Mouse (Mus musculus) ES-E14 (cell line): ENCODE measurements around the gene Rab26.

Experiments
- CHD2 ChIP-seq: IDR thresholded peaks from 2 replicates; pipeline ENCODE4 v1.6.1; 2014; ENCODE audit warnings: mild to moderate bottlenecking, low read depth, low read length, inconsistent platforms
- HCFC1 ChIP-seq: IDR thresholded peaks from 2 replicates; pipeline ENCODE4 v1.6.1; 2012; ENCODE audit warnings: low read length, inconsistent platforms, borderline replicate concordance; ENCODE audit not compliant: insufficient read depth
- MAFK ChIP-seq: IDR thresholded peaks from 2 replicates; pipeline ENCODE4 v1.6.1; 2014; ENCODE audit warnings: mild to moderate bottlenecking, low read depth, low read length, inconsistent platforms; ENCODE audit not compliant: insufficient read depth
- ZC3H11A ChIP-seq: IDR thresholded peaks from 2 replicates; pipeline ENCODE4 v1.6.1; 2012; ENCODE audit warnings: low read depth, mild to moderate bottlenecking, inconsistent platforms, low read length, borderline replicate concordance
- ZNF384 ChIP-seq: IDR thresholded peaks from 2 replicates; pipeline ENCODE4 v1.6.1; 2012; ENCODE audit warnings: low read depth, low read length, inconsistent platforms

DNA sequence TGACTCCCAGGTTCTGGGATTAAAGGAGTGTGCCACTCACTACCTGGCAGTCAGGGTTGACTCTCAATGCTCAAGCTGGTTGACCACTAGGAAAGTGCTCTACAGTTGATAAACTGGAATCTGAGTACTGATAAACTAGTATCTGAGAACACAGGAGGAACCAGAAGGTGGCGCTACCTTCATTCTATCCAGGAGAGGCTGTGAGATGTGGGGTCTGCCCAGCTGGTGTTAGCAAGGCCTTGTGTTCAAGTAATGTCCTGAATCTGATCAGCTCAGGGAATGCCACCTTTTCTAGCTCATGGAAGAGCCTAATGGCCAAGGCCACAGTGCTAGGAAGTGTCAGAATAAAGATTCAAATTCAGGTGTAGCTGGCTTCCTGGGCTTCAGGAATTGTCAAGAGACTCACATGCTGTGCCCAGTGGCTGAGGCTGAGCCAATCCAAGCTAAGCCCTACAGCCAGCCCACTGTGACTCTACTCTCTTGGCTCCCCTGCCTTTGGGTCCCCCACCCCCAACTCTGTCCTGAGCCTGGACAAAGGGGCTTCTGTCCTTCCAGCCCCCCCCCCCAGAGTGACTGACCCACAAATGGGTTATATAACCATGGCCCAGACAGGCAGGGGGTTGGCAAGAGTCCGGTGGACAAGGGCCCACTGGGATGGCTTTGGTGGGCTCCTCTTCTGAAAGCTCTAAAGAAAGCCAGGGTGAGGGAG, 39.2 kb downstream of the Rab26 start:
- TF ChIP-seq ZC3H11A (peak; percentile 42; the same call in 1 of the 2 replicates), CHD2 (no peak), MAFK (no peak), HCFC1 (no peak), ZNF384 (no peak)
